ENCODE assay signal across 17 mouse cellular contexts in the genomic region with DNA sequence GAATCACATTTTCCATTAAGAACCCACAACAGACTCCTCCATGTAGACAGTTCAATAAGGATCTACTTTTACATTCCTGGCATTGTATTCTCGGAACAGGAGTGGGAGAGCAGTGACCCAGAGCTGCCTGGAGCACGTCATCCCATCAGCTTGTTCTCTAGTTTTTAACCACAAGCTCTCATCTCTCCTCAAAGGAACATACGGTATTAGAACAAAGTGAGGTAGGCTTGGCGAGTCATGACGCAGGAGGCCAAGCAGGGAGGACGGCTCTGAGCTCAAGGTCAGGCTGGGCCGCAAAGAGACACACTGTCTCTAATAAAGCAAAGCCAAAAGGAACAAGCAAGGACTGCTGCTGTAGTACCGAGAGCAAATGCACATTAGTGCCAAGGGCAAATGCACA. TPM values are rescaled to one million over a fixed set of nuclear protein-coding genes. Genes with fewer than 3 reads are reported as not detected.
A peak's percentile ranks its signal among the peaks of the same experiment; 100 is the strongest.
DNase-seq lines count a peak whose midpoint lies in the region; ATAC-seq lines count a peak whose summit lies in the region.
"Had no signal": no experiment of that assay in that cellular context is flagged by ENCODE, and none has a peak within 500 bp of the region (broad histone marks: within the 10 kb centered on the region; RNA-seq: fewer than 3 reads in every experiment).

No protein-coding gene starts in this region.

- peak overlapping the region; percentile 33; the same call in 1 of the 2 replicates for H3K27ac ChIP-seq in heart, embryonic 16.5 days (ENCODE audit: low read length)
- H3K27ac ChIP-seq: left cerebral cortex, adult 2 months; limb, embryonic 13.5 days; neural tube, embryonic 13.5 days had no signal

- no peak overlapping the region for H3K4me3 ChIP-seq in heart, embryonic 16.5 days (ENCODE audit: low read length)
- H3K4me3 ChIP-seq: erythroblast, embryonic 14.5 days; left cerebral cortex, adult 2 months; limb, embryonic 13.5 days; neural tube, embryonic 13.5 days had no signal

- 44% methylated on average over 8 of the region's 8 CpGs for WGBS in heart, embryonic 16.5 days

- H3K36me3 ChIP-seq in heart, embryonic 16.5 days (ENCODE audit: control insufficient read depth, insufficient read depth), result peaks cover 7% of the 10 kb centered on the region; the same call in 1 of the 2 replicates
- H3K36me3 ChIP-seq: neural tube, embryonic 13.5 days had no signal

- no peaks in the 10 kb centered on the region for H3K27me3 ChIP-seq in heart, embryonic 16.5 days (ENCODE audit: control insufficient read depth, insufficient read depth, low read length)
- H3K27me3 ChIP-seq: limb, embryonic 13.5 days; neural tube, embryonic 13.5 days had no signal

- 0 out of 2 replicates have a peak, but pooled peaks have one; percentile 51 for ATAC-seq in heart, embryonic 16.5 days (replicated peaks; ENCODE audit: extremely low read depth, insufficient read depth, low FRiP score)
- ATAC-seq: forebrain, embryonic 16.5 days; midbrain, embryonic 16.5 days had no signal

- H3K9me3 ChIP-seq in heart, embryonic 16.5 days (replicated peaks; ENCODE audit: control insufficient read depth, low read length), result no peaks in the 10 kb centered on the region
- H3K9me3 ChIP-seq: limb, embryonic 13.5 days; neural tube, embryonic 13.5 days had no signal

- no peak overlapping the region for H3K9ac ChIP-seq in heart, embryonic 16.5 days (ENCODE audit: low read length)
- H3K9ac ChIP-seq: limb, embryonic 13.5 days; neural tube, embryonic 13.5 days had no signal

- no peak for DNase-seq in heart, adult 18-20 months
- DNase-seq in ovary, postnatal 36 days (ENCODE audit: low spot score), result peak; percentile 17
- no peak for DNase-seq in ovary, postnatal 14 days (ENCODE audit: low spot score)
- DNase-seq in adrenal gland, postnatal 10 days, result peak; percentile 44
- DNase-seq in cerebellum, adult 9-10 months, result no peak
- no peak for DNase-seq in neural tube, embryonic 10.5 days (ENCODE audit: extremely low spot score, low spot score)
- DNase-seq: cerebellum, adult 18-20 months; gastrocnemius, postnatal 10 days; right cerebral cortex, adult 18-20 months; spleen, adult 18-20 months had no signal

- H3K4me2 ChIP-seq in heart, embryonic 16.5 days (ENCODE audit: low read depth, low read length), result no peak overlapping the region
- H3K4me2 ChIP-seq: limb, embryonic 13.5 days; neural tube, embryonic 13.5 days had no signal

- H3K4me1 ChIP-seq in heart, embryonic 16.5 days (ENCODE audit: control insufficient read depth, insufficient read depth, low read length), result peaks cover 5% of the 10 kb centered on the region; the same call in 1 of the 2 replicates
- H3K4me1 ChIP-seq: neural tube, embryonic 13.5 days had no signal

RNA-seq across cellular contexts. Expression of gene Ostf1, which starts 32.6 kb away (rescaled TPM):
- polyA plus RNA-seq in heart, embryonic 16.5 days (2015; fragmentation: Nextera tagmentation; extraction: Ambion mirVana), result 89.5 and 94.1 TPM in 2 replicates
- total RNA-seq in heart, adult 18-20 months (2021), result 10 to 100 TPM; 34.3 to 36.7 TPM
- 10 to 100 TPM; 90.4 to 91.2 TPM for total RNA-seq in adrenal gland, postnatal 10 days (2021)

RNA-seq across cellular contexts. Expression of gene Nmrk1, which starts 32.7 kb away (rescaled TPM):
- 8.0 and 8.3 TPM in 2 replicates for polyA plus RNA-seq in heart, embryonic 16.5 days (2015; fragmentation: Nextera tagmentation; extraction: Ambion mirVana)
- 1 to 10 TPM; 2.9 to 3.4 TPM for total RNA-seq in heart, adult 18-20 months (2021)
- 10 to 100 TPM; 11.4 to 12.6 TPM for total RNA-seq in adrenal gland, postnatal 10 days (2021)
- polyA plus RNA-seq: erythroblast, embryonic 14.5 days had no signal

Comparison
In these comparisons a context has a peak if more than half of its experiments do, and no peak if none do; other contexts are left out.
1. DNase-seq: peak in ovary, postnatal 36 days (single experiment) and adrenal gland, postnatal 10 days (single experiment); none in heart, adult 18-20 months (0 of 2), ovary, postnatal 14 days (single experiment), cerebellum, adult 9-10 months (single experiment) and neural tube, embryonic 10.5 days (single experiment).